Mouse (Mus musculus) heart, embryonic 11.5 days (tissue): ENCODE measurements at regions not wholly inside any gene's neighbourhood (a gene's known extent, or its start where the extent isn't known, plus 50 kb on each side); places are given as distances from the start of the nearest gene placed in this dataset.

ENCODE experiments used
- ATAC-seq: fragments of 200-750 bp; cut with Nextera tagmentation; replicated peaks from 2 replicates; pipeline ENCODE4 v1.8.0; 2017; ENCODE audit warnings: moderate library complexity; ENCODE audit not compliant: insufficient number of reproducible peaks, low FRiP score, low TSS enrichment
- H3K27ac ChIP-seq: fragments of 300-500 bp; sonication (generic); 2 replicates; pipeline ENCODE4 v1.5.1; 2014; ENCODE audit warnings: mild to moderate bottlenecking, low read depth, low read length
- H3K27me3 ChIP-seq: fragments of 300-500 bp; sonication (generic); 2 replicates; pipeline ENCODE4 v1.6.1; 2014; ENCODE audit warnings: mild to moderate bottlenecking, low read length, mixed read lengths; ENCODE audit not compliant: control insufficient read depth, insufficient read depth
- H3K36me3 ChIP-seq: fragments of 300-500 bp; sonication (generic); 2 replicates; pipeline ENCODE4 v1.6.1; 2014; ENCODE audit warnings: mild to moderate bottlenecking, low read length, moderate library complexity, mixed read lengths; ENCODE audit not compliant: control insufficient read depth, insufficient read depth
- H3K4me1 ChIP-seq: fragments of 300-500 bp; sonication (generic); 2 replicates; pipeline ENCODE4 v1.6.1; 2014; ENCODE audit warnings: low read length; ENCODE audit not compliant: control insufficient read depth, insufficient read depth
- H3K4me2 ChIP-seq: fragments of 300-500 bp; sonication (generic); 2 replicates; pipeline ENCODE4 v1.6.1; 2014; ENCODE audit warnings: mild to moderate bottlenecking, moderate library complexity
- H3K4me3 ChIP-seq: fragments of 300-500 bp; sonication (generic); 2 replicates; pipeline ENCODE4 v1.5.1; 2014; ENCODE audit warnings: low read depth, low read length
- H3K9ac ChIP-seq: fragments of 300-500 bp; sonication (generic); 2 replicates; pipeline ENCODE4 v1.6.1; 2014; ENCODE audit warnings: mild to moderate bottlenecking, low read depth, low read length, moderate library complexity
- H3K9me3 ChIP-seq: fragments of 300-500 bp; sonication (generic); replicated peaks from 2 replicates; pipeline ENCODE4 v1.6.1; 2016; ENCODE audit warnings: low read length; ENCODE audit not compliant: control insufficient read depth
- WGBS: fragments of 180-500 bp; shearing (Covaris S2); extraction: QIAGEN DNeasy Blood & Tissue Kit; methylation state at CpG from one replicate; pipeline ENCODE4 v1.1.7; 2014; ENCODE audit not compliant: insufficient replicate concordance; 5-methylcytosine and 5-hydroxymethylcytosine counted together

- H3K4me1 ChIP-seq: no peaks in the 10 kb centered on the region
- H3K9ac ChIP-seq: no peak overlapping the region
- H3K4me3 ChIP-seq: no peak overlapping the region
- H3K36me3 ChIP-seq: no peaks in the 10 kb centered on the region
- H3K27me3 ChIP-seq: no peaks in the 10 kb centered on the region
- no peak overlapping the region for H3K27ac ChIP-seq
- H3K9me3 ChIP-seq: no peaks in the 10 kb centered on the region
- ATAC-seq: no peak
- no peak overlapping the region for H3K4me2 ChIP-seq
Measured at GRCm38 (mm10) chr5:64541765-64542164, 261.4 kb upstream of the Klf3 start.

- ATAC-seq: no peak
Measured at GRCm38 (mm10) chr5:64555931-64556330, 247.3 kb upstream of the Klf3 start.

DNA sequence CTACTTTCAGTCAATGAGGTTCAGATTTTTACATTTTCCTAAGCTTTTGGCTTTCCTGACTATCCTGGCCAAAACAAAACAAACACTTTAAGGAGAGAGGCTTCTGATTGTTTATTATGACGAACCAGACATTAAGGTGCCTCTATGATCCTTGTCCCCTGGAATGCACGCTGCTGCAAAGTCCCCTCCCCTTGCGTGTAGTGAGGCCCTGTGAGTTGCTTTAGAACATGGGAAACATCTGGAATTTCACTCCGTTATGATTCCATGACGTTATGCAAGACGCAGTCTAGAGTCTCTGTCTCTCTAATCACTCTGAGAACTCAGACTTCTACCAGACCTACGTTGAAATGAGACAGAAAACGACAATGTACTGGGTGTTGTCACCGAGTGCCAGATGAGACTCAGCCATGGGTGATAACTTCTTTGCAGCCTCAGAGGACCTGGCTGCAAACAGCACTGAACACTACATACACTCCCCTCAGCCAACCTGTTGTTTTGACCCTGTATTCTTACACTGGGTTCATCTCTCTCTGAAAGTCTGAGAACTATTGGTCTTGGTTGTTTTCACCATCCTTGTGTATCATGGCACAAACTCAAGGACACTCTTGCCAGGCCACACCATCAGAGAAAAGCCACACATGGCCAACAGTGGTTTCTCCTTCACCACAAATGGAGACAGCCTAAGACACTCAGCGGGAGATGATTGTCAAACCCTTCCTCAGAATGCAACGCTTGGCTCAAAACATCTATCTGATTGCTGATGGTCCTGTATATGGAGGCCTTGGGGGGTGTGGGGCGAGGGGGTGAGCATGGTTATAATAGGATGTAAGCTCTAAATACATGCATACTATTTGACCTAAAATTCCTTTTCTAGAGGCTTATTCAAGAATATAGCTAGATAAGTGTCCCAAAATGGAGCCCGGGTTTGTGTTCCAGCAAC, 236.5 kb upstream of the Klf3 start:
- Histone ChIP-seq H3K4me1 (no peaks in the 10 kb centered on the region), H3K27ac (no peak overlapping the region), H3K27me3 (no peaks in the 10 kb centered on the region), H3K9me3 (no peaks in the 10 kb centered on the region), H3K4me3 (no peak overlapping the region), H3K4me2 (no peak overlapping the region), H3K9ac (no peak overlapping the region), H3K36me3 (no peaks in the 10 kb centered on the region)
- WGBS: 79% methylated on average over 13 of the region's 13 CpGs
- ATAC-seq: no peak

More at GRCm38 (mm10) chr5:64555931-64556330, 247.3 kb upstream of the Klf3 start:
- no peak overlapping the region for H3K4me2 ChIP-seq
- H3K36me3 ChIP-seq: no peaks in the 10 kb centered on the region
- H3K9me3 ChIP-seq: no peaks in the 10 kb centered on the region
- H3K4me1 ChIP-seq: no peaks in the 10 kb centered on the region
- no peaks in the 10 kb centered on the region for H3K27me3 ChIP-seq
- H3K9ac ChIP-seq: no peak overlapping the region
- WGBS: 88% methylated on average over 7 of the region's 7 CpGs
- H3K27ac ChIP-seq: no peak overlapping the region
- H3K4me3 ChIP-seq: no peak overlapping the region

GRCm38 (mm10) chr5:64567813-64568212, 235.4 kb upstream of the Klf3 start:
- Histone ChIP-seq H3K4me3 (no peak overlapping the region), H3K9ac (no peak overlapping the region), H3K4me2 (no peak overlapping the region), H3K4me1 (no peaks in the 10 kb centered on the region), H3K36me3 (no peaks in the 10 kb centered on the region), H3K27me3 (no peaks in the 10 kb centered on the region), H3K9me3 (no peaks in the 10 kb centered on the region), H3K27ac (no peak overlapping the region)
- ATAC-seq: no peak
- WGBS: 72% methylated on average over 5 of the region's 5 CpGs

GRCm38 (mm10) chr5:64568294-64568693, 234.9 kb upstream of the Klf3 start:
- WGBS: 75% methylated on average over 3 of the region's 3 CpGs

DNA sequence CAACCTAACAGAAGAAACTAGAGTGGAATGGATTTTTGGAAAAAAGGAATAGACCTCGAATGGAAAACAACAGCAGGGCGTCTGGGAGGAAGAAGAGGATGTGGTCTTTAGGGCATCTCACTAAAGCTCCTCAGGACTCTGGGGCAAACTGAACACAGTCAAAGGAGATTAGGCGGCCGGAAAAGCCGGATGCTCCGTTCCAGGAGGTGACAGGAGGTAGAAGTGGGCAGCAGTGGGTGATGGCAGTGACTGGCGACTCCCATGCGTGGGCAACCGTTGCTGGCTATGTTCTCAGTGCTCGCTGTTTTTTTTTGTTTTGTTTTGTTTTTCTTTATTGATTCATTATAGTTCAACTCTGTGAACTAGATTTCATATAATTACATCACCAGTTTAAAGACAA, 228.8 kb upstream of the Klf3 start:
- no peak for ATAC-seq
- no peak overlapping the region for H3K27ac ChIP-seq
- H3K4me3 ChIP-seq: no peak overlapping the region
- H3K9me3 ChIP-seq: no peaks in the 10 kb centered on the region
- H3K4me1 ChIP-seq: peaks cover 9% of the 10 kb centered on the region; the same call in 1 of the 2 replicates
- no peak overlapping the region for H3K4me2 ChIP-seq
- no peaks in the 10 kb centered on the region for H3K27me3 ChIP-seq
- H3K9ac ChIP-seq: no peak overlapping the region
- 71% methylated on average over 10 of the region's 10 CpGs for WGBS
- H3K36me3 ChIP-seq: no peaks in the 10 kb centered on the region

More at GRCm38 (mm10) chr5:64568294-64568693, 234.9 kb upstream of the Klf3 start:
- H3K27ac ChIP-seq: no peak overlapping the region
- no peaks in the 10 kb centered on the region for H3K9me3 ChIP-seq
- H3K4me2 ChIP-seq: no peak overlapping the region
- no peaks in the 10 kb centered on the region for H3K27me3 ChIP-seq
- no peak overlapping the region for H3K4me3 ChIP-seq
- H3K4me1 ChIP-seq: no peaks in the 10 kb centered on the region
- no peak overlapping the region for H3K9ac ChIP-seq
- no peak for ATAC-seq
- no peaks in the 10 kb centered on the region for H3K36me3 ChIP-seq

DNA sequence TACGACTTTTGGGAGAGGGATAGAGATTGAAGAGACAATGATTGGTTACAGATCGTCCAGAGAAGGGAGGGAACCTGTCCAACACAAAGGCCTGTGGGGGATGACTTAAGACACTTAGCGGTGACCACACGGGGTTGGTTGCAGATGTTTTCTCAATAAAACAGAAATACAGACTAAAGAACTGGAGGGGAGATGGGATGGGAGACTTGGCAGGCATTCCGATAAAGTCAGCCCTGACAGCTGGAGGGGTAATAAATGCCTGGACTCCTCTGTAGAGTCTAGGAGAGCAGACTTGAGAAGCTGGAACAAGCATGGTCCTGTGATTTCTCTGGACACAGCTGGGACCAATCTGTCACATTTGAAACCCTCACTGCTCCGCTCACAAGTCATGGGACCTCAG, 227.3 kb upstream of the Klf3 start:
- H3K4me3 ChIP-seq: no peak overlapping the region
- H3K36me3 ChIP-seq: no peaks in the 10 kb centered on the region
- no peak for ATAC-seq
- H3K4me1 ChIP-seq: peaks cover 19% of the 10 kb centered on the region
- H3K4me2 ChIP-seq: no peak overlapping the region
- no peaks in the 10 kb centered on the region for H3K27me3 ChIP-seq
- H3K27ac ChIP-seq: no peak overlapping the region
- 71% methylated on average over 6 of the region's 6 CpGs for WGBS
- H3K9me3 ChIP-seq: no peaks in the 10 kb centered on the region
- no peak overlapping the region for H3K9ac ChIP-seq

GRCm38 (mm10) chr5:64576426-64577262, 226.5 kb upstream of the Klf3 start:
- no peak overlapping the region for H3K4me3 ChIP-seq
- WGBS: 69% methylated on average over 19 of the region's 19 CpGs
- peak overlapping the region; percentile 32; the same call in 1 of the 2 replicates for H3K27ac ChIP-seq
- no peak overlapping the region for H3K4me2 ChIP-seq
- ATAC-seq: no peak
- H3K36me3 ChIP-seq: no peaks in the 10 kb centered on the region
- no peak overlapping the region for H3K9ac ChIP-seq
- H3K9me3 ChIP-seq: no peaks in the 10 kb centered on the region
- no peaks in the 10 kb centered on the region for H3K27me3 ChIP-seq
- peaks cover 19% of the 10 kb centered on the region for H3K4me1 ChIP-seq
